In the genomic region with DNA sequence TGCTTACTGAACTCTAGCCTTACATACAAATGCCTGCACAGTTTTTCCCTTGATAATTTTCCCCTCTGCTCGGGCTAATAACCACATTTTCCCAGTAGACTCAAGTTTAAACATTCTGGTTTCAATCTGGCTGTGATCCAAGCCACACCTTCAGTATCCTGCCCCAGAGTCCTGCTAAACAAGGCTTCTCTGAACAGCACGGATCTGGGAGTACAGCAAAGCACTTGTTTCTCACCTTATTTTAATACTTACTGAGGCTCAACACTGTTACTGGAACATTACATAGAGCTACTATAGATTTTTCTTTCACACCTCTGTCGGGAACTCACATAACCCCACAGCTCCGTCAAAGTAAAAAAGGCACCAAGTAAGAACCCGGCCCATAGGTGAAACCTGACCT, we compare ENCODE assay signal across 11 mouse cellular contexts.
DNase-seq lines count a peak whose midpoint lies in the region; ATAC-seq and TF ChIP-seq lines count a peak whose summit lies in the region.
"Had no signal": no experiment of that assay in that cellular context is flagged by ENCODE, and none has a peak within 500 bp of the region (broad histone marks: within the 10 kb centered on the region; RNA-seq: fewer than 3 reads in every experiment).

No protein-coding gene starts in this region.

- ATAC-seq in cerebellum, adult (ENCODE audit: insufficient number of reproducible peaks, low FRiP score, low TSS enrichment): no peak
- peak; percentile 46; the same call in 1 of the 2 replicates for ATAC-seq in lung, embryonic 15.5 days (ENCODE audit: borderline replicate concordance, extremely low read depth, low FRiP score, low TSS enrichment)
- no peak for ATAC-seq in hindbrain, embryonic 15.5 days (ENCODE audit: low FRiP score, low read depth)
- ATAC-seq in stomach, embryonic 15.5 days (ENCODE audit: insufficient read depth, low FRiP score, low read depth): 0 out of 2 replicates have a peak, but pooled peaks have one; percentile 23

- WGBS in lung, embryonic 15.5 days: 32% methylated on average over 5 of the region's 5 CpGs
- WGBS in lung, adult 2 months: 34% methylated on average over 5 of the region's 5 CpGs
- WGBS in hindbrain, embryonic 15.5 days: 59% methylated on average over 5 of the region's 5 CpGs
- 49% methylated on average over 5 of the region's 5 CpGs for WGBS in stomach, embryonic 15.5 days
- WGBS in kidney, adult 2 months: 51% methylated on average over 5 of the region's 5 CpGs

- no peak for TF ChIP-seq POLR2A in lung, adult 2 months (IDR thresholded peaks at IDR 0.05; ENCODE audit: borderline replicate concordance, extremely low read depth, low read depth, low read length)
- no peak for TF ChIP-seq POLR2A in kidney, adult 2 months (IDR thresholded peaks at IDR 0.05; ENCODE audit: low read depth, low read length)

- peak overlapping the region; percentile 15; the same call in 1 of the 2 replicates for H3K27ac ChIP-seq in lung, embryonic 15.5 days
- peak overlapping the region; percentile 66 for H3K27ac ChIP-seq in hindbrain, embryonic 15.5 days (replicated peaks)
- H3K27ac ChIP-seq in stomach, embryonic 15.5 days: 0 out of 2 replicates have a peak overlapping the region, but pooled peaks have one; percentile 5
- no peak overlapping the region for H3K27ac ChIP-seq in kidney, adult 2 months (ENCODE audit: insufficient read depth, low read depth, low read length)

- H3K4me3 ChIP-seq in lung, embryonic 15.5 days: no peak overlapping the region
- no peak overlapping the region for H3K4me3 ChIP-seq in lung, adult 2 months (replicated peaks; ENCODE audit: extremely low read depth, low read depth, low read length)
- no peak overlapping the region for H3K4me3 ChIP-seq in hindbrain, embryonic 15.5 days
- no peak overlapping the region for H3K4me3 ChIP-seq in stomach, embryonic 15.5 days (replicated peaks)
- H3K4me3 ChIP-seq in kidney, adult 2 months (ENCODE audit: insufficient read depth, low read depth, low read length): no peak overlapping the region

- no peak overlapping the region for H3K9ac ChIP-seq in lung, embryonic 15.5 days
- no peak overlapping the region for H3K9ac ChIP-seq in hindbrain, embryonic 15.5 days
- H3K9ac ChIP-seq in stomach, embryonic 15.5 days: no peak overlapping the region

- peak; percentile 2 to 9 for DNase-seq in cerebellum, postnatal 10 days
- no peak for DNase-seq in lung, adult 2 months
- no peak for DNase-seq in B cell, adult 2 months
- no peak for DNase-seq in kidney, adult 2 months
- DNase-seq: gastrocnemius, postnatal 36 days; heart, postnatal 36 days; left cerebral cortex, postnatal 4 days had no signal

- no peak overlapping the region; the same call in 1 of the 2 replicates for H3K4me2 ChIP-seq in lung, embryonic 15.5 days
- no peak overlapping the region for H3K4me2 ChIP-seq in hindbrain, embryonic 15.5 days
- H3K4me2 ChIP-seq in stomach, embryonic 15.5 days: no peak overlapping the region

- no peaks in the 10 kb centered on the region for H3K4me1 ChIP-seq in lung, embryonic 15.5 days
- H3K4me1 ChIP-seq in lung, adult 2 months (ENCODE audit: control insufficient read depth, insufficient read depth, low read length): no peaks in the 10 kb centered on the region
- H3K4me1 ChIP-seq in hindbrain, embryonic 15.5 days (replicated peaks): peaks cover 11% of the 10 kb centered on the region
- no peaks in the 10 kb centered on the region for H3K4me1 ChIP-seq in stomach, embryonic 15.5 days
- H3K4me1 ChIP-seq in kidney, adult 2 months (ENCODE audit: control insufficient read depth, insufficient read depth, low read length): no peaks in the 10 kb centered on the region

- TF ChIP-seq CTCF in lung, adult 2 months (IDR thresholded peaks at IDR 0.05; ENCODE audit: insufficient read depth, low read length): no peak
- TF ChIP-seq CTCF in kidney, adult 2 months (conservative IDR thresholded peaks at IDR 0.05; ENCODE audit: insufficient read depth, insufficient read length, low read depth, low read length): no peak

- H3K36me3 ChIP-seq in lung, embryonic 15.5 days: no peaks in the 10 kb centered on the region
- no peaks in the 10 kb centered on the region for H3K36me3 ChIP-seq in hindbrain, embryonic 15.5 days
- H3K36me3 ChIP-seq in stomach, embryonic 15.5 days: no peaks in the 10 kb centered on the region
- H3K36me3 ChIP-seq in kidney, adult 2 months (ENCODE audit: control insufficient read depth, insufficient read depth, low read length): no peaks in the 10 kb centered on the region

- no peaks in the 10 kb centered on the region for H3K9me3 ChIP-seq in lung, embryonic 15.5 days
- H3K9me3 ChIP-seq in hindbrain, embryonic 15.5 days: no peaks in the 10 kb centered on the region
- no peaks in the 10 kb centered on the region for H3K9me3 ChIP-seq in stomach, embryonic 15.5 days

- H3K27me3 ChIP-seq in lung, embryonic 15.5 days: no peaks in the 10 kb centered on the region
- no peaks in the 10 kb centered on the region for H3K27me3 ChIP-seq in hindbrain, embryonic 15.5 days
- H3K27me3 ChIP-seq in stomach, embryonic 15.5 days (replicated peaks): no peaks in the 10 kb centered on the region
- H3K27me3 ChIP-seq in kidney, adult 2 months (replicated peaks; ENCODE audit: control insufficient read depth, insufficient read depth, low read length): no peaks in the 10 kb centered on the region

Comparison
In these comparisons a context has a peak if more than half of its experiments do, and no peak if none do; other contexts are left out.
1. DNase-seq: peak in cerebellum, postnatal 10 days (2 of 2); none in lung, adult 2 months (single experiment), B cell, adult 2 months (0 of 2) and kidney, adult 2 months (single experiment).
2. ATAC-seq: peak in lung, embryonic 15.5 days (single experiment) and stomach, embryonic 15.5 days (single experiment); none in cerebellum, adult (single experiment) and hindbrain, embryonic 15.5 days (single experiment).